Mouse (Mus musculus): ENCODE measurements around the gene Pgs1. TPM values are rescaled to one million over a fixed set of nuclear protein-coding genes. Genes with fewer than 3 reads are reported as not detected.

Gene Pgs1
- polyA plus RNA-seq, 1 experiment from 2014 or later, result 29.6 TPM

DNA sequence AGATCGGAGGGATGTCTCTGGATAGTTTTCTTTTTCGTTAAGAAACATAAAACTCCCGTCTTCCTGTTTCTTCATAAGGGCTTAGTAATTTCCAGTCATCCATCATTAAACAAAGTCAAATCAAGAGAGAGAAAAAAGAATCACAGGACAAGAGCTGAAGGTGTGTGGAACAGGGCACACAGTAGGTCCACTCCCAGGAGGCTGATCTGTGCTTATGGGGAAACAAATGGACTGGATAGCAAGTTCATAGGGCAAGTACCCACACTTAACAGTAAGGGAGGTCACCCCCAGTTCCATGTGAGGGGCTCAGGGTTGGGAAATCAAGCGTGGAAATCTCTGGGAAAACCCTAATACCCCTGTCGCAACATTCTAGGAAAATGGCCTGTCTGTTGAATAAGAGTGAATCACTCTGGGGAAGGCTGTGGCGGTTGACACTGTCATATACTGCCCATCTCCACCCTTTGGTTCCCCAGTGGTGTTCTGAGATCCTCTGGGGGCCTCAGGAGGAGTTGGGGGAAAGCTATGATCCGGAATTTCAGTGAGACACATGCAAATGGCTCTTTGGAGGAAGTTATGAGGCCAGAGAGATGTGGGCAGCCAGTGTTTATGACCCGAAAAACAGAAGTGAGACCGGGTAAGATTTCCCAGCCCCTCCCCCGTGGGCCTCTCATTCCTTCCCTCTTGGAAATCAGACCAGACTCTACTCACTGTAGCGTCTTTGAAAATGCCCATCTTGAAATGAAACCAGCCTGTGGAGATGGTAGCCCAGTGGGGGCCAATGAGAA, 39.7 kb upstream of the Pgs1 start:
- Histone ChIP-seq H3K9ac (ENCODE audit: low read depth, low read length) (no peak overlapping the region), H3K4me3 (replicated peaks; ENCODE audit: low read depth, low read length) (no peak overlapping the region), H3K4me2 (ENCODE audit: low read length) (no peak overlapping the region), H3K27ac (peak overlapping the region; percentile 51; the same call in 1 of the 2 replicates), H3K27me3 (ENCODE audit: insufficient read depth, low read length) (no peaks in the 10 kb centered on the region), H3K9me3 (replicated peaks; ENCODE audit: low read length) (no peaks in the 10 kb centered on the region), H3K4me1 (replicated peaks; ENCODE audit: insufficient read depth, low read length) (peaks cover 8% of the 10 kb centered on the region), H3K36me3 (ENCODE audit: insufficient read depth, low read length) (no peaks in the 10 kb centered on the region)
- TF ChIP-seq CTCF (IDR thresholded peaks at IDR 0.05; ENCODE audit: low read depth), result no peak
- DNase-seq (ENCODE audit: low spot score) (peak; percentile 79), ATAC-seq (replicated peaks; ENCODE audit: low FRiP score, low read depth) (0 out of 2 replicates have a peak, but pooled peaks have one; percentile 8)
- WGBS, result 33% methylated on average over 11 of the region's 11 CpGs

GRCm38 (mm10) chr11:117946996-117947419, 39.1 kb upstream of the Pgs1 start:
- Histone ChIP-seq H3K4me1 (replicated peaks; ENCODE audit: insufficient read depth, low read length) (peaks cover 9% of the 10 kb centered on the region), H3K4me2 (ENCODE audit: low read length) (no peak overlapping the region), H3K9ac (ENCODE audit: low read depth, low read length) (no peak overlapping the region), H3K27me3 (ENCODE audit: insufficient read depth, low read length) (no peaks in the 10 kb centered on the region), H3K9me3 (replicated peaks; ENCODE audit: low read length) (no peaks in the 10 kb centered on the region), H3K27ac (peak overlapping the region; percentile 51; the same call in 1 of the 2 replicates), H3K36me3 (ENCODE audit: insufficient read depth, low read length) (no peaks in the 10 kb centered on the region), H3K4me3 (replicated peaks; ENCODE audit: low read depth, low read length) (no peak overlapping the region)
- 52% methylated on average over 10 of the region's 10 CpGs for WGBS
- DNase-seq (ENCODE audit: low spot score), result peak; percentile 57
- no peak for ATAC-seq (replicated peaks; ENCODE audit: low FRiP score, low read depth)
- TF ChIP-seq CTCF (IDR thresholded peaks at IDR 0.05; ENCODE audit: low read depth), result no peak

- peak; percentile 82 for ATAC-seq (replicated peaks; ENCODE audit: low FRiP score, low read depth)
- Histone ChIP-seq H3K4me1 (replicated peaks; ENCODE audit: insufficient read depth, low read length) (peaks cover 19% of the 10 kb centered on the region), H3K36me3 (ENCODE audit: insufficient read depth, low read length) (no peaks in the 10 kb centered on the region), H3K9ac (ENCODE audit: low read depth, low read length) (peak overlapping the region; percentile 43), H3K4me3 (replicated peaks; ENCODE audit: low read depth, low read length) (peak overlapping the region; percentile 11), H3K27ac (peak overlapping the region; percentile 63), H3K9me3 (replicated peaks; ENCODE audit: low read length) (no peaks in the 10 kb centered on the region), H3K4me2 (ENCODE audit: low read length) (peak overlapping the region; percentile 55), H3K27me3 (ENCODE audit: insufficient read depth, low read length) (no peaks in the 10 kb centered on the region)
- 1% methylated on average over 49 of the region's 49 CpGs for WGBS
- DNase-seq (ENCODE audit: low spot score), result peak; percentile 95
- peak; percentile 21; the same call in 1 of the 2 replicates for TF ChIP-seq CTCF (IDR thresholded peaks at IDR 0.05; ENCODE audit: low read depth)
Measured at GRCm38 (mm10) chr11:117949392-117950091, 36.5 kb upstream of the Pgs1 start.

- H3K9me3 ChIP-seq (replicated peaks; ENCODE audit: low read length), result no peaks in the 10 kb centered on the region
- no peak overlapping the region for H3K27ac ChIP-seq
- TF ChIP-seq CTCF (IDR thresholded peaks at IDR 0.05; ENCODE audit: low read depth), result no peak
- H3K36me3 ChIP-seq (ENCODE audit: insufficient read depth, low read length), result no peaks in the 10 kb centered on the region
- no peak overlapping the region for H3K4me3 ChIP-seq (replicated peaks; ENCODE audit: low read depth, low read length)
- peaks cover 27% of the 10 kb centered on the region for H3K4me1 ChIP-seq (replicated peaks; ENCODE audit: insufficient read depth, low read length)
- WGBS, result 70% methylated on average over 6 of the region's 6 CpGs
- H3K4me2 ChIP-seq (ENCODE audit: low read length), result no peak overlapping the region
- no peak for ATAC-seq (replicated peaks; ENCODE audit: low FRiP score, low read depth)
- no peak for DNase-seq (ENCODE audit: low spot score)
- H3K9ac ChIP-seq (ENCODE audit: low read depth, low read length), result no peak overlapping the region
- H3K27me3 ChIP-seq (ENCODE audit: insufficient read depth, low read length), result no peaks in the 10 kb centered on the region
Measured at GRCm38 (mm10) chr11:117951391-117951790, 34.7 kb upstream of the Pgs1 start.

DNA sequence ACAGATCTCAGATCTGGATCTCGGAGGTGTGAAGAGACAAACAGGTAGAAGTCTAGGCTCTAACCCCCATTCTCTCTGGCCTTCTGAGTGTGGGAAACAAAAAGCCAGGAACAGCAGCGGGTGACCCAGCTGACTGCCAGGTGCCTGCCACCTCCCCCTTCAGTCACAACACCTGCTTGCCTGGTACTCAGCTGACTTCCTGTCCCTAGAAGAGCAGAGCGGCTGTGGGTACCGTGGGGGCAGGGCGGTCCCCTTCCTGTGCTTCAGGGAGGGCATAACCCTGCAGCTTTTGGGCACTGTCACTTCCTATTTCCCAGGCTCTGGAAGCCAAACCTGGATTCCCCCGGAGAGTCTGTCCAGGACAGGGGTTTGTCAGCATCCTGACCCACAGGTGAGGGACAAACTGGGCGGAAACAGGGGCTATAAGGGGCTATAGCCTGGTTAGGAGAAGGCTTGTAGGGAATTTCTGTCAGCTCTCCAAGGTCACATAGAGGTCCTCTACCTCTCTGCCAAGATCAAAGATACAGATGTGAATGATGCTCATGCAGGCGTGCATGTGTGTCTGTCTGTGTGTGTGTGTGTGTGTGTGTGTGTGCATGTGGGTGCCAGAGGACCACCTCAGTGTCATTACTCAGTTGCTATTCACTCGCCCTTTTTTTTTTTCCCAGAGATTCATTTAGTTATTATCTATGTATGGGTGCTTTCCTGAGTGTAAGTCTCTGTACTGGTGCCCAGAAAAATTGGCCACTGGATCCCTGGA, 33.7 kb upstream of the Pgs1 start:
- Histone ChIP-seq H3K9ac (ENCODE audit: low read depth, low read length) (no peak overlapping the region), H3K27ac (no peak overlapping the region), H3K27me3 (ENCODE audit: insufficient read depth, low read length) (no peaks in the 10 kb centered on the region), H3K36me3 (ENCODE audit: insufficient read depth, low read length) (no peaks in the 10 kb centered on the region), H3K9me3 (replicated peaks; ENCODE audit: low read length) (no peaks in the 10 kb centered on the region), H3K4me3 (replicated peaks; ENCODE audit: low read depth, low read length) (no peak overlapping the region), H3K4me2 (ENCODE audit: low read length) (no peak overlapping the region), H3K4me1 (replicated peaks; ENCODE audit: insufficient read depth, low read length) (peaks cover 27% of the 10 kb centered on the region)
- ATAC-seq (replicated peaks; ENCODE audit: low FRiP score, low read depth), result no peak
- WGBS, result 59% methylated on average over 9 of the region's 9 CpGs
- DNase-seq (ENCODE audit: low spot score), result no peak
- TF ChIP-seq CTCF (IDR thresholded peaks at IDR 0.05; ENCODE audit: low read depth), result no peak

GRCm38 (mm10) chr11:117954094-117954493, 32.0 kb upstream of the Pgs1 start:
- no peak for DNase-seq (ENCODE audit: low spot score)
- Histone ChIP-seq H3K9ac (ENCODE audit: low read depth, low read length) (no peak overlapping the region), H3K4me1 (replicated peaks; ENCODE audit: insufficient read depth, low read length) (peaks cover 27% of the 10 kb centered on the region), H3K27ac (0 out of 2 replicates have a peak overlapping the region, but pooled peaks have one; percentile 27), H3K4me3 (replicated peaks; ENCODE audit: low read depth, low read length) (no peak overlapping the region), H3K9me3 (replicated peaks; ENCODE audit: low read length) (no peaks in the 10 kb centered on the region), H3K4me2 (ENCODE audit: low read length) (no peak overlapping the region), H3K27me3 (ENCODE audit: insufficient read depth, low read length) (no peaks in the 10 kb centered on the region), H3K36me3 (ENCODE audit: insufficient read depth, low read length) (no peaks in the 10 kb centered on the region)
- WGBS, result 43% methylated on average over 2 of the region's 2 CpGs
- ATAC-seq (replicated peaks; ENCODE audit: low FRiP score, low read depth), result no peak
- TF ChIP-seq CTCF (IDR thresholded peaks at IDR 0.05; ENCODE audit: low read depth), result no peak

All from kidney, postnatal 0 days (tissue).